Mouse (Mus musculus) heart, adult 2 months (tissue): ENCODE data around the gene Irs3.

Experiments used
- CTCF ChIP-seq: fragments of 200-600 bp; IDR thresholded peaks from 2 replicates; pipeline ENCODE4 v1.8.1; 2022; ENCODE audit warnings: antibody characterized with exemption, mild to moderate bottlenecking, moderate library complexity
- EP300 ChIP-seq: fragments of 200-500 bp; IDR thresholded peaks from 2 replicates; pipeline ENCODE4 v1.6.1; 2011; ENCODE audit warnings: low read depth, low read length, control low read depth; ENCODE audit not compliant: insufficient read depth

- TF ChIP-seq CTCF = no peak
- no peak for TF ChIP-seq EP300
These were observed 12.0 kb downstream of the Irs3 start for GRCm38 (mm10) chr5:137633397-137634084.
